In genomic region chr16:46557281-46557680, GRCm38 (mm10) we compare ENCODE assay signal across 23 mouse cellular contexts. TPM values are rescaled to one million over a fixed set of nuclear protein-coding genes. Genes with fewer than 3 reads are reported as not detected.
DNase-seq lines count a peak whose midpoint lies in the region; ATAC-seq lines count a peak whose summit lies in the region.
"Had no signal": no experiment of that assay in that cellular context is flagged by ENCODE, and none has a peak within 500 bp of the region (broad histone marks: within the 10 kb centered on the region; RNA-seq: fewer than 3 reads in every experiment).

No protein-coding gene starts in this region.

- H3K4me1 ChIP-seq in midbrain, embryonic 11.5 days (ENCODE audit: control insufficient read depth, insufficient read depth, low read length) = no peaks in the 10 kb centered on the region
- no peaks in the 10 kb centered on the region for H3K4me1 ChIP-seq in midbrain, embryonic 14.5 days (ENCODE audit: control insufficient read depth, insufficient read depth, low read length)

- no peak for ATAC-seq in midbrain, embryonic 11.5 days (ENCODE audit: low FRiP score)
- ATAC-seq in midbrain, embryonic 14.5 days (ENCODE audit: low FRiP score, low TSS enrichment) = no peak
- ATAC-seq: activated CD4-positive, CD25-positive, alpha-beta regulatory T cell, adult 4 months; CD4-positive, CD25-positive, alpha-beta regulatory T cell, adult 4 months; Patski had no signal

- H3K4me2 ChIP-seq in midbrain, embryonic 11.5 days = no peak overlapping the region
- no peak overlapping the region for H3K4me2 ChIP-seq in midbrain, embryonic 14.5 days (ENCODE audit: low read length)

- no peak overlapping the region for H3K4me3 ChIP-seq in midbrain, embryonic 11.5 days (ENCODE audit: low read depth, low read length)
- H3K4me3 ChIP-seq in midbrain, embryonic 14.5 days (replicated peaks; ENCODE audit: low read depth, low read length) = no peak overlapping the region

- H3K9ac ChIP-seq in midbrain, embryonic 11.5 days (ENCODE audit: low read length) = no peak overlapping the region
- no peak overlapping the region for H3K9ac ChIP-seq in midbrain, embryonic 14.5 days (replicated peaks; ENCODE audit: low read length)

- H3K36me3 ChIP-seq in midbrain, embryonic 11.5 days (ENCODE audit: control insufficient read depth, insufficient read depth, low read length) = no peaks in the 10 kb centered on the region
- no peaks in the 10 kb centered on the region for H3K36me3 ChIP-seq in midbrain, embryonic 14.5 days (ENCODE audit: control insufficient read depth, insufficient read depth, low read length)
- H3K36me3 ChIP-seq: G1E had no signal

- no peak overlapping the region for H3K27ac ChIP-seq in midbrain, embryonic 11.5 days (ENCODE audit: low read depth, low read length)
- H3K27ac ChIP-seq in midbrain, embryonic 14.5 days (replicated peaks; ENCODE audit: low read depth, low read length) = no peak overlapping the region

- peak; percentile 79 for DNase-seq in midbrain, embryonic 11.5 days (ENCODE audit: low spot score, missing footprints)
- no peak for DNase-seq in midbrain, embryonic 14.5 days
- peak; percentile 11 for DNase-seq in Muller cell, postnatal 12 days (ENCODE audit: inconsistent ontology term)
- peak; percentile 74 for DNase-seq in retina, embryonic 14.5 days (ENCODE audit: low spot score)
- DNase-seq in retina, postnatal 1 day = peak; percentile 69
- no peak for DNase-seq in embryo, embryonic 9.5 days (ENCODE audit: extremely low spot score)
- DNase-seq in right cerebral cortex, postnatal 10 days (ENCODE audit: low spot score in 2 of 2) = no peak
- DNase-seq in cerebellum, adult 8-10 months = no peak
- DNase-seq: adrenal gland, adult 2 months; adrenal gland, adult 8-10 months; adrenal gland, postnatal 10 days; adrenal gland, postnatal 14 days; adrenal gland, postnatal 25 days; adrenal gland, postnatal 36 days; B cell, adult 2 months; cerebellum, adult 11 months; cerebellum, adult 11-12 months; cerebellum, adult 18-20 months had no signal

- no peaks in the 10 kb centered on the region for H3K9me3 ChIP-seq in midbrain, embryonic 11.5 days (ENCODE audit: control insufficient read depth, low read length)
- no peaks in the 10 kb centered on the region for H3K9me3 ChIP-seq in midbrain, embryonic 14.5 days (ENCODE audit: control insufficient read depth, low read length)

- 74% methylated on average over 3 of the region's 3 CpGs for WGBS in midbrain, embryonic 11.5 days
- 70% methylated on average over 3 of the region's 3 CpGs for WGBS in midbrain, embryonic 14.5 days

- no peaks in the 10 kb centered on the region for H3K27me3 ChIP-seq in midbrain, embryonic 11.5 days (ENCODE audit: control insufficient read depth, insufficient read depth, low read length)
- H3K27me3 ChIP-seq in midbrain, embryonic 14.5 days (ENCODE audit: control insufficient read depth, insufficient read depth, low read length) = no peaks in the 10 kb centered on the region
- H3K27me3 ChIP-seq: CH12.LX had no signal

RNA-seq across cellular contexts. Expression of gene Nectin3, which starts 59.0 kb away (rescaled TPM):
- polyA plus RNA-seq in midbrain, embryonic 11.5 days (2014; fragmentation: Nextera tagmentation; extraction: Ambion mirVana) = 51.3 and 59.0 TPM in 2 replicates
- 35.9 and 41.3 TPM in 2 replicates for polyA plus RNA-seq in midbrain, embryonic 14.5 days (2014; fragmentation: Nextera tagmentation; extraction: Ambion mirVana)
- polyA plus RNA-seq: CD4-positive, CD25-positive, alpha-beta regulatory T cell, adult 4 months; G1E had no signal

Comparison
In these comparisons a context has a peak if more than half of its experiments do, and no peak if none do; other contexts are left out.
1. DNase-seq: peak in midbrain, embryonic 11.5 days (single experiment), Muller cell, postnatal 12 days (single experiment), retina, embryonic 14.5 days (single experiment) and retina, postnatal 1 day (single experiment); none in midbrain, embryonic 14.5 days (single experiment), embryo, embryonic 9.5 days (single experiment), right cerebral cortex, postnatal 10 days (0 of 2) and cerebellum, adult 8-10 months (single experiment).